Mouse (Mus musculus) right cerebral cortex, postnatal 10 days (tissue): ENCODE measurements around the gene Ccr10.
"Not testable (repeated sequence)": the region's sequence is repeated elsewhere in the genome, so short reads cannot be mapped to it uniquely, and the experiment has no call there.

ENCODE experiments used
- DNase-seq, 2 experiments: peaks; one replicate each; pipeline ENCODE4 v3.0.0; 2021; ENCODE audit warnings: low spot score in 2 of 2

Gene Ccr10

DNA sequence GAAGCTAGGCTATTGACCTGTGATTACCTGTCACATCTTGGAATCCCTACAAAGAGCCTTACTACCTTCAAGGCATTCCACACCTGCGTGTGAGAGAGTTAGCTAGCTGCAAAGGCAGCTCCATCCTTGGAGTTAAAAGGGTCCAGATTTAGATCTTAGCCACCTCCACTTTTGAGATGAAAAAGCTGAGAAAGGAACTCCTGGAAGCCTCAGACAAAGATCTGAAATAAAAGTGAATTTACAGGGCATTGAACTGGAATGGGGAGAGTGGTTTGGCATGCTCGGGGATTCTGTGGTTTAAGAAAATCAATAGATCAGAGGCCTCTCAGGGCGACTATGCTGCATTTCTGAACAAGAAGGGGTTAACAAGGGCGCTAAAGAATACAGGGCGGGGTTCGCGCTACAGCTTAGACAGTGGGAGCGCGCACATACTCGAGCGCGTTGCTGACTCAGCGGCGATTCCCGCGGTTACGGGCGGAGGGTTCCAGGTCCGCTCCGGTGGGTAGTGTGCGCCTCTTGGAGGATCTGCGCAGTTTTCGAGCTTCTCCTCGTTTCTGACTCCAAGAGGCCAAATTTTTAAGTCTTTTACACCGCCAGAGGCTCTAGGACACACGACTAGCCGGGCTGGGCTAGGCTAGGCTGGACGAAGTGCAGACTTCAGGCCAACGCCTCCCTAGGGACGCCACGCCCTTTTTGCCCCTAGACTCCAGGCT, 3.4 kb downstream of the Ccr10 start:
- DNase-seq: peak; percentile 85 to 86

DNA sequence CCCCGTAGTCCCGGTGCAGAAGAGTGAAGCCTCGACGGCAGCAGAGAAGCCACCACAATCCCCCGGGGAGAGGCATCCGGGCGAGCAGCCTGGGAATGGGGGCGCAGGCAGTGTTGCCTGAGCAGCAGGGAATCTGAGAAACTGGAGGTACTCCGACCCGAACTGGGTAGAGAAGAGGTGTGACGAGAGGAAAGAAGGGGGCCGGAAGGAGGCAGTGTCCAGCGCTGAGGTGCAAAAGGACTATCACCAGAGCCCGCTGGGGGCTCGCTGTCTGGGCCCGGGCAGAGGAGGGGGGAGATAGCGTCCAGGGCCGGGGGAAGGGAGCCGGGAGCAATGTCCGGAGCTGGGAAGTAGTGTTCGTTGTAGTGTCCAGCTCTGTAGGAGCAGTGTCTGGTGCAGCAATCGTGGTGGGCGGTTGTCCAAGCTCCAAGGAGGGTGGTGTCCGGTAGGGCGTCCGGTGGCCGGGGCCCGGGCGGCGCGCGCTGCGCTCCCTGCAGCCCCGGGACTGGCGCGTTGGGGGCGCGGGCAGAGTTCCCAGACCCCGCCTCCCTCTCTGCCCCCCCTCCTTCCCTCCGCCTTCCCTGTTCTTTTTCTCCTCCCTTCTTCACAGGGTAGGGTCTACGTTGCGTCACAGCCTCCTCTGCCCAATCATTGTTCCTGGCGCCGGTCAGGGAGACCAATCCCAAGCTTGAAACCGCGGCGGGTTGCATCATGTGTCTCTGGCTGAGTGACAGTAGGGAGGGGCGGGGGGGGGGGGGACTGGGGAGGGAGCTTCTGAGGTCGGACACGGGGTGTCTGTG, 4.2 kb downstream of the Ccr10 start, which contains the start of gene Plekhh3:
Gene Plekhh3 (minus strand): TSS at position 541 of the 800 bp plus-strand sequence.
- peak; percentile 98 to 99 for DNase-seq

DNA sequence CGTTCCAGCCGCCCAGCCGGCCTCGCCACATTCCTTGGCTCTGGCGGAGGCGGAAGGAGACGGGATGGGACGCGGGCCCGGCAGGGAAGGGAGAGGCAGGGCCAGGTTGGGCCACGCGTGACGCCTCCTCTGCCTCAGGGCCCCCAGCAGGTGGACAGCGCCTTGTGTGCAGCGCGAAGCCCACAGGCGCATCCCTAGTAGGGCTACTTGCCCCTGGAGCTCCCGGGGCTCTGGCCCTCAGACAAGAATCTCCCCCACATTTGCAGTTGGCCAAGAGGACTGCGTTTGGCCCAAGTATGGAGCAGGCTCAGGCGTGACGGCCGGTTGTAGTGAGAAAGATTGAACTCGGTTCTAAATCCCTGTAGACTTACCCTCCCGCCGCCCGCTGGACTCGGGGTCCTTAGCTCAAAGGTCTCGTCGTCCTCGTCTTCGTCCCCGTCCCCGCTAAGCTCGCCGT, 4.9 kb downstream of the Ccr10 start, which contains the start of gene Cntnap1:
Gene Cntnap1 (plus strand): TSS at position 170 of the 457 bp plus-strand sequence.
- peak in 1 of 2 experiments; percentile 49 for DNase-seq

DNA sequence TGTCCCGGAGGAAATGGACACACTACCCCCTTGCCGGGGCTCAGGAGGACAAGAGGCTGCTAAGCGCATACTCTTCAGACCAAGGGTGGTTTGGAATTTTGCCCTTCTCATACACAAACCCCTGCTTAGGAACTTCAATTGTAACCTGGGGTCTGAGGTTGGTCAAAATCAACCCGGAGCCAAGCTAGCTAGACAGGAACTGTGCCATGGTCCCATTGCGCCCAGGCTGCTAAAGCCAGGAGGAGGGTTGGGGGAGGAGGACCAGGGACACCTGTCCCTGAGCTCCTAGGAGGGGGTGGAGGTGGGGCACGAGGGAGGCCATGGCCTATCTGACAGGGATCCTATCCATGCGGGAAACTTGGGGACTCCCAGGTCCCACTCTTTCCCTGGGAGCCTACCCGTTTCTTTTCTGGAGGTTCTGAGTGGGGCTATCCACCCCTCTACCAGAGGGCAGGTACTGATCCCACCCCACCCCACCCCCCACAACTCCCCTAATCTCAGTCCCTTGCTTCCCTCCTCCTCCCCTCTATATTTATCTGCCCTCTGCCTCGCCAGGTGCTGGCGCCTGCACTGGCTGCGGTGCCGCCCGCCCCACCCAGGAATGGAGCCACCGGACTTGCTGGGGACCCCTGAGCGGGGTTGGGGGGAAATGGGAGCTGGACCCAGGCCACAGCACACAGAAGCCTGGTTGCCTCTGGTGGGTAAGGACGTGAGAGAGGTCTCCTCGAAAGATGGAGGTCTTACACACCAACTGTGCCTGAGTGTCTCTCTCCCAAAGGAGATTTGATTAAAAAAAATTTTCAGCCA, 5.7 kb downstream of the Ccr10 start:
- DNase-seq: no peak

DNA sequence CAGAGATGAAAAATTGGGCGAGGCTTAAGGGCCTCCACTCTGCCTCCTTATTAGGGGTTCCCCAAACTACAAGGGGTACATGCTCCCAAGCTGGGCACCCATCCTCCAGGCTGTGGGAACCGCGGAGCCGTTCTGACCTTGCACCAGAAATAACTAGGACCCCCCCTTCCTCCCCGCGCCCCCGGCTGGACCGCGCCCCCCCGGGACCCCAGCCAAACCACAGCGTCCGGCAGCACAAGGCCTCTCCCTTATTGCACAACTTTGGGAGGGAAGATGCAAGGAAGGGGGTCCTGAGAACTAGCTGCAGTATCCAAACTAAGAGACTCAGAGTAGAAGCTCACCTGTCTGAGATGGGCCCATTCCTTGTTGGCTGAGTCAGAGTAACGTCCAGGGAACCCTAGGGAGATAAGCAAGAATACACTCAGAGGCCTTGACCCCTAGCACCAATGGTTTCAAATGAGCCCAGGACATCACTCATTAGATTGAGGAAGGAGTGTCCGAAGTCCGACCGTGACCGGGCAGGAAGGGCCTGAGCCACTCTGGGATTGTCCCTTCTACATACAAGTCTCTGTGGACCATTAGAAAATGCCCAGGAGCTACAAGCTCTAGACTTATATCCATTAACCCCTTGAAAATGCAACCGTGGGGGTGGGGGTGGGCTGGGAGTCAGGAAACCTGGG, 6.8 kb downstream of the Ccr10 start:
- DNase-seq: no peak

DNA sequence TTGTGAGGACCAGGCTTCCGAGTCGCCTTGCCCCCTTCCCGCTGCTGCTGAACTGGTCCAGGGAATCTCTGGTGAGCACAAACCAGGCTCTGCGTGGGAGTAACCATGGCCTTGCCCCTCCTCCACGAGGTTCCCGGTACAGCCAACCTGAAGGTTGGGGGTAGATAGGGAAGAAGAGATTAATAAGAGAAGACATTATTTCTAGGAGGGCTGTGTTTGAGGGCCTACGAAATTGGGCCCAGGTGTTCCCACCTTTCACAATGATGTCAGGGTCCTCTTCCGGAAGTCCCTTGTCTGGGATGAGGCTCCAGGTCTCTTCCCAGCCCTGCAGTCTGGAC, 7.3 kb downstream of the Ccr10 start:
- DNase-seq: no peak

DNA sequence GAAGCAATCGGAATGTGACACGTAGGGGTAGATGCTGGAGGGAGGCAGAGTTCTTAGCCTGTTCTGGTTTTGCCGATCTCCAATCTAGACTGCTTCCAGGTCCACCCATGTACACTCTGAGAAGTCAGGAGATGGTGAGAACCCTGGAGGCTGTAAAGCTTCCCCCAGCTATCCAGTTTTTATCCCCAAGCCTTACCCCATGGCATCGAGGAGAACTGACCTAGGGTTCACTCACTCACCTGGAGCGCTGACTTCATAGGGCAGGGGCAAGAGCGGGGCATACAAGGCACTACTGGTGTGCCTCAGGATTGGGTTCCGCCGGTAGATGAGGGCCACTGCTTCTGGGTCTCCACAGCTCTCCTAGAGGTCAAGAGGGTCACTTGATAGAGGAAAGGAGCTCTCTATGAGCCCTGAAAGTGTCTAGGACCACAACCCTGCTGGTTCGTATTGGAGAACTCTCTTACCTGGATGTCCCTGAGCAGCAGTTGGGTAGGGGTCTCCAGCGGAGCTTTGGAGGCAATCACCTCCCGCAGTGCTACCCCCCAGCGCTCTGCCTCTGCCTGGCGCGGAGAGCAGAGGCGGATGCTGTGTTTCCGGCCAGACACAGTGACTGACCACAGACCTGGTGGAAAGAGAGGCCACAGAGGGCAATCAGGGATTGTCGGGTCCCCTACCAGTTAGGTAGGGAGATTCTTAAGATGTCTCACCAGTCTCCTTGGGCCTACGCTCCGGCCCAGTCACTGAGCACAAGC, 7.9 kb downstream of the Ccr10 start:
- no peak for DNase-seq

DNA sequence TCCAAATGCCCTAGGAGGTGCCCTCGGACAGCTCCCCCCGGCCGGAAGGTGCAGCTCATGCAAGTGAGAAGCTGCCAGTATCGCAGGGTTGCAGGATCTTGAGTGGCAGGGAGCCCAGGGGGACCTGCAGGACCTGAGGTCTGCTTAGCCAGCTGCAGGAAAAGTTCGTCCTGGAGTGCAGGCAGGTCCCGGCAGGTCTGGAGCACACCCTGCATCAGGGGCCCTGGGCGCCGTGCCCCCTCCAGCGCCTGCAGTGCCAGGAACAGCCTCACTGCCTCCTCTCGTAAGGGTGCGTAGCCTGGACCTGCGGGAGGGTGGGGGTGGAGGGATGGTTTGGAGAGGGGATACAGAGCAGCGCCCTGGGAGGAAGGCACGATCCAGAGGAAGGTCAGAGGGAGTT, 8.9 kb downstream of the Ccr10 start:
- DNase-seq: no peak

DNA sequence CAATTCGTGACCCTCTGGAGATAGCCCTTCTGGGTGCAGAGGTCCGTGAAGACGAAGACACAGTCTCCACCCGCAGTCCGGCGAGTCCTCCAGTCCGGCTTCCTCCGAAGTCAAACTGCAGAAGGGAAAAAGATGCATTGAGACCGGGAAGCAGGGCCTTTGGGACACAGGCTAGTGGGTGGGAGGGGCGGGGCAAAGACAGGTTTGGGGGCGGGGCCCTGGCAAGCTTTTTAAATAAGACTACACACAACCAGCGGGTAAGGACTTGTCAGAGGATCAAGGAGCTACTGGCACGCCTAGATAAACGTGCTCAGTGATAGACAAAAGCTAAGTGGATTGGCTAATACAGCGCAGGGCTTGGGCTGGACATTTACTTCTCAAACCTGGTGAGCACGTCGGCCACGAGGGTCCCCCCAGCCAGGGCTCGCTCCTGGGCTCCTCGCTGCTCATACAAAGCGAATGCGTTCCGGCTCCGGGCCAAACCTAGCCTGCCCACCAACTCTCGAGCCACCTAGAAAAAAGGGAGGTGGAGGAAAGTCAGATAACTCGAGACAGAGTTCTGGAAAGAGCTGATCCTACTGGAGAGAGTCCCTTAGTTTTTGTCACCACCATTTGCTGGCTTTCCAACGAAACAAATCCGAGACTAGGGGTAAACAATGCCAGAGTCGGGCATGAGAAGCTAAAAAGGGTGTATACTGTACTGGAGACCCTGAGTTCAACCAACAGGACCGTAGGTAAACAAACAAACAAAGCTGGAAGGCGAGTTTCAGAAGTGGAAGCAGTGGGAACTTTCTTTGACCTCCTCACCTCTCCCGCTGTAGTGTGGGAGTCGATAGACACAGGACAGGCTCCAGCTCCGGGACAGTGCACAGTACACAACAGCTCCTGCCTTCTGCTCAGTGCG, 10.3 kb downstream of the Ccr10 start:
- peak in 1 of 2 experiments; percentile 24 for DNase-seq

DNA sequence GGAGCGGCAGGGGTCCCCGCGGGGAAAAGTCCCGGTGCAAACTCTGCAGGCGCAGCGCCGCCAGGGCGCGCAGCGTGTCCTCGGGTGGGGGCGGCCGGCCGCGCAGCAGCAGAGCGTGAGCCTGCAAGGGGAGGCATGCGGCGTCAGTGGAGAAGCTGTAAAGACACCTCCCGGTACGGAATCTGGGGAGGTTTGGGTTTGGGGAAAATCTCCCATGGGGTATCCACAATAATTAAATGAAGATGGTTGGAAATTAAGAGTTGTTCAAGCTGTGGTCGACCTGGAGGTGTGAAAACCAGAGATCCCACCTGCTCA, 10.9 kb downstream of the Ccr10 start:
- DNase-seq: no peak

DNA sequence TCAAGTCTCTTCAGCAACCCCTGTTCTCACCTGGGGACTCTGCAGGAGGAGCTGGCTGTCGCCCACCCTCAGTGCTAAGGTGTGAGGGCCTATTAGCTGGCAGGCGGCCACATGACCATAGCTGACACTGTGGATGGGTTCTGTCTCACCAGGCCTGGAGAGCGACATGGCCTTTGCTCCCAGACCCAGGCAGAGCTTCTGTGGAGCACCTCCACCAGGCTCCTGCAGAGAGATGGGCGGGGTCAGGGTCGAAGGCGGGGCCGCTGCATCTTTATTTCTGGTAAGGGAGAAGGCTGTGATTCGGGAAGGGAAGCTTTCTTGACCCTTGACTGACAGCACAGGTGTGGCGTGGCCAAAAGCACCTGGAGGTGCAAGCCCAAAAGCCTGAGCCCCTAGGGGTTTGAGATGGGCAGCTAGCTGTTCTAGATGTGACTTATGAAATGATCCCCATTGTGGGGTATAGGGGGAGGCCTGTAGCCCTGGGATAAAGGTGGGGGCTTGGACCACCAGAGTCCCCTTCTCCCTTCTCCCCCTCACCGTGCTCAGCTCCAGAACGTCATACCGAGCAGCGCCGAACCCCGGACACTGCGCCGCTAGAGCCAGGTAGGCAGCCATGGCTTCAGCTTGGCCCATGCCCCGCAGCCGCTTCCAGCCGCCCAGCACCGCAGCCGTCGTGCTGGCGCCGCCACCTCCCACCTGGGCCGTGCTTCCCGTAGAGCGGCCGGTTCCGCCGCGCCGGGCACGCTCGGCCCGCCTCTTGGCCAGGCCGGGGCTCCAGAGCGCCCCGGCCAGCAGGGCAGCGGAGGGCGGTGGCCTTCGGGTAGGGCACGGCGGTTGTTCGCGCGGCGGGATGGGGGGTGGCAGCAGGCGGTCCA, 11.5 kb downstream of the Ccr10 start:
- DNase-seq: no peak

DNA sequence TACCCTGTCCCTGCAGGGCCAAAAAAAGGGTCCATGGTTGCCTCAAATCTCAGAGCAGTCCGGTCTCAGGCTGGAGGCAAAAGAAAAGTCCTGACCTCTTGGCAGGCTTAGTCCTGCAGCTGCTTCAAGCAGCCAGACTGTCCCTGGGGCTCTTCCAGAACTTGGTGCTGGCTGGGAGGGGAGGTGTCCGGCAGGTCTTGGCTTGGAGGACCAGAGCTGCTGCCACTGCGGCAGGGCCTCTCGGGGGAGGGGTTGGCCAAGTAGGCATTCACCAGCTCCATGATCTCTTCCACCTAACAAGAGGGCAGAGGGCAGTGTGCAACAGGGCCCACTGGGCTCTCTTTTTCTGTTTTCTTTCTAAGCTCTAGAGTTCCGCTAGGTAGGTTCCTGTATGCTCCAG, 12.5 kb downstream of the Ccr10 start:
- peak; percentile 64 to 71 for DNase-seq

DNA sequence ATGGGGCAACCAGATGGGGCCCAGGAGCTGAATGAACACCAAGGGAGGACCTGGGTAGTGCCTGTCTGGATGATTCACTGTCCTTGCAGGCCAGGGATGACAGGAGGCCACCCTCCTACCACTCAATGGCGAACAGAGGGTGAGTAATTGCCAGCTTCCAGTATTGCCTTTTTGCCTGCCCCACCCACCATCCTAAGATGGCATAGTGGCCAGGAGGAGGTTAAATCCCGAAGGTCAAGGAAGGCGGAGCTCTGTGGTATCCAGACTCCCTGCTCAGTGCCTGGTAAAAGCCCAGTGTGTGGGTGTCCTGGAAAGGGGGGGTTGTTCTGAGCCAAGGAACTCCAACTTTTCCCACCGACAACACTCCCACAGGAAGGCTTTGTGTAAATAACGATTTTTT, 12.9 kb downstream of the Ccr10 start:
- no peak for DNase-seq

DNA sequence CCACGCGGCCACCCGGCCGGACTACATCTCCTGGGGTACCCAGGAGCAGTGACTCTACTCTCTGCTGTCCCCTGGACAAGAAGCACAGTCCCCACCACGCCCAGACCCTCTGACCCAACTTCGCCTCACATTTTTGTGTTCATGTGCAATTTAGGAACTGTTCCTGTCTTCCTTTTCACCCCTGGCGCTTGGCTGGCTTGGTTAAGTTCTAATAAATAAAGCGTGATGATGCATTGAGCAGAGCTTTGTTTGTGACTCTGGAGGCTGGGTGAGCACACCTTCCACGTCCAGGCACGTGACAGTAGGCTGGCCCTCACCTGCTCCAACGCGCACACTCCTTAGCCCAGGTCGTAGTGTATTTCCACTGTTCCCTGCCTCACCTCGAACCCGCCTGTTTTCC, 13.7 kb downstream of the Ccr10 start:
- DNase-seq: no peak

DNA sequence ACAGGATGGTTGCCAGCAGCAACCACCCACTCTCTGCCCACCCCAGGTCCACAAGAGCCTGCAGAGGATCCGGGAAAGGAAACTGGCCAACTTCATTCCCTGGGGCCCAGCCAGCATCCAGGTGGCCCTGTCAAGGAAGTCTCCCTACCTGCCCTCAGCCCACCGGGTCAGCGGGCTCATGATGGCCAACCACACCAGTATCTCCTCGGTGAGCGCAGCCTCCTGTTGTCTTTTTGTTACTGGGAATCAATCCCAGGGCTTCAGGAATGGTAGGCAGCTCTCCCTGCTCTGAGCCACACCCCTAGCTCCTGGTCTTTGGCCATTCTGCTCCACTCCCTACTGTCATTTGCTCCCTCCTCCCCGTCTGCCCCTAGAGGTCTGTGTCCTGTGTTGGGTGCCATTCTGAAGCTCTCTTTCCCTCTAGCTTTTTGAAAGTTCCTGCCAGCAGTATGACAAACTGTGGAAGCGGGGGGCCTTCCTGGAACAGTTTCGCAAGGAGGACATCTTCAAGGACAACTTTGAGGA, 14.2 kb downstream of the Ccr10 start:
- not testable (repeated sequence) for DNase-seq

DNA sequence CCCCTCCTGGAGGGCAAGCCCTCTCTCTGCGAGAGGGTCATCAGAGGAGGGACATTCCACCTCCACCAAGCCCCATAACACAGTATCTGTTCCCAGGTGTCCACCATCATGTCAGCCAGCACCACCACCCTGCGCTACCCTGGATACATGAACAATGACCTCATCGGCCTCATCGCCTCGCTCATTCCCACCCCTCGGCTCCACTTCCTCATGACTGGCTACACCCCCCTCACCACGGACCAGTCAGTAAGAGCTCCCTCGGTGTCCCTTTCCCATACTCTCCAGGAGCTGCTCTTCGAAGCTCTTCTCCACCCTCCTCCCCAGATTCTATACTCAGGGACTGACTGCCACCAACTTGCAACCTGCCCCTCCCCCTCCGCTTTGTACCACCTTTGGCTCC, 15.1 kb downstream of the Ccr10 start:
- DNase-seq: not testable (repeated sequence)

DNA sequence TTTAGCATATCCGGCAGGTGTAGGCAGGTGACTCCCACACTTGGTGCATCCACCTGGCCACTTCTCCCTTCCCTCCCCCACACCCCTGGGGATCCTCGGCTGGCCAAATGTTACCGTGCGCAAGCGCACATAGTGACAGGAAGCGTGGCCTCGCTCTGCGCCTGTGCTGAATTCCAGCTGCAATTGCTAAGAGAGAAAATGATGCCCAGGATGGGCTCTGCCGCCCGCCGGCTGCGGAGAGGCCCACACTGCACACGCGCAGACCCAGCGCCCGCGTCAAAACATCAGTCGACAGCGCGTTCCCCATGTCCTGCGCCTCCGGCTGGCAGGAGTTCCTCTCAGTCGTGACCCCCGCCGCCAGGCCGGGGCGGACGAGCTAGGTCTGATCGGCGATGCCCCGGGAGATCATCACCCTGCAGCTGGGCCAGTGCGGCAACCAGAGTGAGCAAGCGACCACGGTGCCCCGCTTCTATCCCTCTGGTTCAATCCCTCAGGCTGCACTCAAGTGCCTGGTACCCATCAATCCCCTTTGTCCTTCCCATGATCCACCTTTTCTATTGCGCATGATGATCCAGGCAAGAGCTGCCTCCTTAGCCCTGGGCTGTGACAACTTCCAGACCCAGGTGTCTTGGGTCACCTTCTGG, 19.4 kb downstream of the Ccr10 start, which contains the start of gene Tubg2:
Gene Tubg2 (plus strand): TSS at position 180 of the 644 bp plus-strand sequence.
- DNase-seq: peak; percentile 87 to 89

DNA sequence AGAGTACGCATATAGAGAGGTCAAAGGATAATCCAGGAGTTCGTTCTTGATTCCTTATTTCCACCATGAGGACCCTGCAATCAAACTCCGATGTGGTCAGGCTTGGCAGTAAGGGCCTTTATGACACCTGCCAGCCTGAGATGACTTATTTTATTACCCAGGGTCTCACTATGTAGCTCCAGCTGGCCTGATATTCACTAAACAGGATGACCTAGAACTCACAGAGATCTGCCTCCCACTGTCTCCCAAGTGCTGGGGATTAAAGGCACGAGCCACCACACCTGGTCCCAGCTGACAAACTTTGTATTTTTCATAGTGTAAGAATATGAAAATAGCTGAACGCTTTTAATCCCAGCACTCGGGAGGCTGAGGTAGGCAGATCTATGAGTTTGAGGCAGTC, 20.1 kb downstream of the Ccr10 start:
- DNase-seq: no peak
